10 mouse cellular contexts compared by ENCODE assay signal in genomic region chr19:55825951-55826507, GRCm38 (mm10).
DNase-seq lines count a peak whose midpoint lies in the region; ATAC-seq and TF ChIP-seq lines count a peak whose summit lies in the region.
"Had no signal": no experiment of that assay in that cellular context is flagged by ENCODE, and none has a peak within 500 bp of the region (broad histone marks: within the 10 kb centered on the region; RNA-seq: fewer than 3 reads in every experiment).

No protein-coding gene starts in this region.

- H3K4me2 ChIP-seq in heart, postnatal 0 days (ENCODE audit: low read depth, low read length): no peak overlapping the region
- H3K4me2 ChIP-seq in midbrain, embryonic 15.5 days: no peak overlapping the region
- no peak overlapping the region for H3K4me2 ChIP-seq in midbrain, embryonic 14.5 days (ENCODE audit: low read length)
- no peak overlapping the region for H3K4me2 ChIP-seq in forebrain, embryonic 15.5 days (replicated peaks)
- no peak overlapping the region for H3K4me2 ChIP-seq in stomach, embryonic 15.5 days

- no peak overlapping the region for H3K9ac ChIP-seq in heart, postnatal 0 days (replicated peaks; ENCODE audit: low read depth, low read length)
- H3K9ac ChIP-seq in midbrain, embryonic 15.5 days: no peak overlapping the region
- H3K9ac ChIP-seq in midbrain, embryonic 14.5 days (replicated peaks; ENCODE audit: low read length): no peak overlapping the region
- H3K9ac ChIP-seq in forebrain, embryonic 15.5 days (replicated peaks): no peak overlapping the region
- H3K9ac ChIP-seq in stomach, embryonic 15.5 days: no peak overlapping the region

- no peaks in the 10 kb centered on the region for H3K9me3 ChIP-seq in heart, postnatal 0 days (replicated peaks; ENCODE audit: control insufficient read depth, low read length)
- H3K9me3 ChIP-seq in midbrain, embryonic 15.5 days: no peaks in the 10 kb centered on the region
- H3K9me3 ChIP-seq in midbrain, embryonic 14.5 days (ENCODE audit: control insufficient read depth, low read length): no peaks in the 10 kb centered on the region
- H3K9me3 ChIP-seq in forebrain, embryonic 15.5 days: no peaks in the 10 kb centered on the region
- no peaks in the 10 kb centered on the region for H3K9me3 ChIP-seq in stomach, embryonic 15.5 days

- no peaks in the 10 kb centered on the region for H3K27me3 ChIP-seq in heart, postnatal 0 days (ENCODE audit: control insufficient read depth, insufficient read depth, low read length)
- H3K27me3 ChIP-seq in midbrain, embryonic 15.5 days (replicated peaks): no peaks in the 10 kb centered on the region
- H3K27me3 ChIP-seq in midbrain, embryonic 14.5 days (ENCODE audit: control insufficient read depth, insufficient read depth, low read length): no peaks in the 10 kb centered on the region
- H3K27me3 ChIP-seq in forebrain, embryonic 15.5 days: no peaks in the 10 kb centered on the region
- H3K27me3 ChIP-seq in stomach, embryonic 15.5 days (replicated peaks): no peaks in the 10 kb centered on the region

- peak overlapping the region; percentile 30; the same call in 1 of the 2 replicates for H3K27ac ChIP-seq in heart, postnatal 0 days (ENCODE audit: low read depth)
- H3K27ac ChIP-seq in midbrain, embryonic 15.5 days: peak overlapping the region; percentile 53; the same call in 1 of the 2 replicates
- no peak overlapping the region for H3K27ac ChIP-seq in midbrain, embryonic 14.5 days (replicated peaks; ENCODE audit: low read depth, low read length)
- H3K27ac ChIP-seq in forebrain, embryonic 15.5 days (replicated peaks): no peak overlapping the region
- peak overlapping the region; percentile 32; the same call in 1 of the 2 replicates for H3K27ac ChIP-seq in stomach, embryonic 15.5 days

- no peak for TF ChIP-seq CTCF in heart, postnatal 0 days (IDR thresholded peaks at IDR 0.05; ENCODE audit: low read depth)

- WGBS in heart, postnatal 0 days: 69% methylated on average over 10 of the region's 10 CpGs
- 79% methylated on average over 10 of the region's 10 CpGs for WGBS in midbrain, embryonic 15.5 days
- 76% methylated on average over 10 of the region's 10 CpGs for WGBS in midbrain, embryonic 14.5 days
- 43% methylated on average over 10 of the region's 10 CpGs for WGBS in forebrain, embryonic 15.5 days
- WGBS in stomach, embryonic 15.5 days: 72% methylated on average over 10 of the region's 10 CpGs

- H3K4me3 ChIP-seq in heart, postnatal 0 days (ENCODE audit: low read depth, low read length): no peak overlapping the region
- H3K4me3 ChIP-seq in midbrain, embryonic 15.5 days: no peak overlapping the region
- H3K4me3 ChIP-seq in midbrain, embryonic 14.5 days (replicated peaks; ENCODE audit: low read depth, low read length): no peak overlapping the region
- no peak overlapping the region for H3K4me3 ChIP-seq in forebrain, embryonic 15.5 days
- H3K4me3 ChIP-seq in stomach, embryonic 15.5 days (replicated peaks): no peak overlapping the region
- H3K4me3 ChIP-seq: myocyte had no signal

- 0 out of 2 replicates have a peak, but pooled peaks cover 1% of the 10 kb centered on the region for H3K36me3 ChIP-seq in heart, postnatal 0 days (replicated peaks; ENCODE audit: control insufficient read depth, insufficient read depth, low read length)
- no peaks in the 10 kb centered on the region for H3K36me3 ChIP-seq in midbrain, embryonic 15.5 days (replicated peaks)
- 0 out of 2 replicates have a peak, but pooled peaks cover 4% of the 10 kb centered on the region for H3K36me3 ChIP-seq in midbrain, embryonic 14.5 days (ENCODE audit: control insufficient read depth, insufficient read depth, low read length)
- no peaks in the 10 kb centered on the region for H3K36me3 ChIP-seq in forebrain, embryonic 15.5 days
- H3K36me3 ChIP-seq in stomach, embryonic 15.5 days: peaks cover 9% of the 10 kb centered on the region; the same call in 1 of the 2 replicates

- H3K4me1 ChIP-seq in heart, postnatal 0 days (ENCODE audit: control insufficient read depth, insufficient read depth): peaks cover 23% of the 10 kb centered on the region
- H3K4me1 ChIP-seq in midbrain, embryonic 15.5 days: peaks cover 34% of the 10 kb centered on the region
- peaks cover 14% of the 10 kb centered on the region for H3K4me1 ChIP-seq in midbrain, embryonic 14.5 days (ENCODE audit: control insufficient read depth, insufficient read depth, low read length)
- peaks cover 21% of the 10 kb centered on the region for H3K4me1 ChIP-seq in forebrain, embryonic 15.5 days
- peaks cover 31% of the 10 kb centered on the region for H3K4me1 ChIP-seq in stomach, embryonic 15.5 days

- ATAC-seq in heart, postnatal 0 days (ENCODE audit: insufficient read depth, low read depth): no peak
- no peak for ATAC-seq in midbrain, embryonic 15.5 days (replicated peaks)
- no peak for ATAC-seq in midbrain, embryonic 14.5 days (ENCODE audit: low FRiP score, low TSS enrichment)
- peak; percentile 64 for ATAC-seq in forebrain, embryonic 15.5 days (replicated peaks)
- ATAC-seq in stomach, embryonic 15.5 days (ENCODE audit: insufficient read depth, low FRiP score, low read depth): no peak

- no peak for TF ChIP-seq EP300 in heart, postnatal 0 days (IDR thresholded peaks at IDR 0.05; ENCODE audit: low read depth)

- DNase-seq in heart, postnatal 0 days (ENCODE audit: low spot score): no peak
- DNase-seq in heart, adult 9 months (ENCODE audit: low spot score in 2 of 2): no peak
- DNase-seq in midbrain, embryonic 14.5 days: no peak
- no peak for DNase-seq in cerebellum, adult 9-11 months
- no peak for DNase-seq in spleen, adult 18-20 months
- DNase-seq: thymus, postnatal 36 days had no signal

Comparison
In these comparisons a context has a peak if more than half of its experiments do, and no peak if none do; other contexts are left out.
1. H3K27ac ChIP-seq: peak in heart, postnatal 0 days (single experiment), midbrain, embryonic 15.5 days (single experiment) and stomach, embryonic 15.5 days (single experiment); none in midbrain, embryonic 14.5 days (single experiment) and forebrain, embryonic 15.5 days (single experiment).